Mouse (Mus musculus): ENCODE measurements around the gene Ifi27.
A peak's percentile ranks its signal among the peaks of the same experiment; 100 is the strongest.
"Not testable (repeated sequence)": the region's sequence is repeated elsewhere in the genome, so short reads cannot be mapped to it uniquely, and the experiment has no call there.

The Ifi27 gene

GRCm38 (mm10) chr12:103433986-103434731 lies at the start of gene Ifi27:
Gene Ifi27 (plus strand): TSS chr12:103434211.
- DNase-seq: no peak

GRCm38 (mm10) chr12:103388505-103389347 lies 45.3 kb upstream of the Ifi27 start, which contains the start of gene Otub2:
Gene Otub2 (plus strand): TSS chr12:103388682.
- peak; percentile 95 for DNase-seq

- DNase-seq: no peak
Observed at GRCm38 (mm10) chr12:103389348-103389727, 44.7 kb upstream of the Ifi27 start.

DNA sequence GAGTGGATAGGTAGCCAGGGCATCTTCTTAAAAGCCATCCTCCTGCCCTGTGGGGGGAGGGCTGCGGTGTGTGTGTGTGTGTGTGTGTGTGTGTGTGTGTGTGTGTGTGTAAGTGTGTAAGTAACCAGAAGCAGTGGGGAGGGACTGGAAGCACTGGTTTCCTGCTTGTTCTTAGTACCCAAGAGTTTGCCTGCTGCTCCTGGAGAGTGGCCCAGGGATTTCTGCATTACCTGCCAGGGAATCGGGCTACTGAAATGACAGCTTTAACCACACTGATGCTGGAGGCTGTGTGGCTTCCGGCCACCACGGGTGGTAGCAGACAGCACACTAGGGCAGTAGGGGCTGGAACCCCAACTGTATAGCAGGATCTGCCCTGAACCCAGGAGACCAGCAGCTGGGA lies 44.0 kb upstream of the Ifi27 start:
- DNase-seq: no peak

DNA sequence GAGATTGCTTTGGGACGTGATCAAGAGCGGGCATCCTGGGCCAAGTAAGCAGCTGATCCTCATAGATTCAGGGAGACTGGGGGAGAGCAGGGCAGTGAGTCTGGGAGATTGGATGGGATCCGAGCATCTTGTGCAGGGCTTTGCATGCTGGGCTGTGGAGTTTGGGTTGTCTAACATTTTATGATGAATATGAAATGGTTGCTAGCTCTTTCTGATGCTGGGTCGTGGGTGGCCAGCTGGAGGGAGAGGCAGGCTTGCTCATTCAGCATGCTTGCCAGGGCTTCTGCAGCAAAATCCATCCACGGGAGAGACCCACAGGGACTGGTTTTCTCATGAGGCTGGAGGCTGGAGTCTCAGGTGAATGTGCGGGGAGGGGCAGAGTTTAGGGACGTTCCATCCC lies 42.9 kb upstream of the Ifi27 start:
- no peak for DNase-seq

DNA sequence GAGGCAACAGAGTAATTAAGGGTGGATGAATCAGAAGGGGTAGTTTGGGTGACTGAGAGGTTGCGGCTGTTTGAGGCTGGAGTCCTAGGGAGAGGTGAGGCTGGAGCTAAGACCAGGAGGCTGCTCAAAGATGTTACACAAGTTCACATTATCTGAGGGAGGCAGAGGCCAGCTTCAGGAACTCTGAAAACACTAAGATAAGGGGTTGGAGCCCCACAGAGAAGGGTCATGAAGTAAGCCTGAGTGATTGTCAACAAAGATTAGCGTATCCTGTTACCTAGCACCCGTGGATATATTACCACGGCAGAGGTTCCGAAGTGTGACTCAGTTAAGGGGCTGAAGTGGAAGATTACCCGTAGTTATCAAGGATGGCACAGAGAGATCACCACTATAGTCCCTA lies 40.5 kb upstream of the Ifi27 start:
- no peak for DNase-seq

- no peak for DNase-seq
Observed at GRCm38 (mm10) chr12:103395486-103396275, 38.3 kb upstream of the Ifi27 start.

DNA sequence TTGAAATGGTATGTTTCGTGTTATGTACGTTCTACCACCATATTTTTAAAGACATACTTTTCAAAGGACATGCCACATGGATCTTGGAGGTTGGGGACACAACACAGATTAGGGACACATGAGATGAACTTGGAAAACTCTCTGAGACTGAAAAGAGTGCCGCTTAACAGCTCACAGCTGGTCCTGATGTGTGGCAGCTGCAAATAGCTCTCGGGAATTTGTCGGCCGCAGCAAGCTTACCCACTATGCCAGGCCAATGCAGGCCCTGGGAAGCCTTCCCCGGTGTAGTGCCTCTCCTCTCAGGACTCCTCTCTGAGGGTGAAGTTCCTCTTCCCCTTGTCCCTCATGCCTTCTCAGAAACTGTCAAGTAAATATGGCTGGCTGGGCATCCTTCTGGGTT lies 37.3 kb upstream of the Ifi27 start:
- DNase-seq: no peak

DNA sequence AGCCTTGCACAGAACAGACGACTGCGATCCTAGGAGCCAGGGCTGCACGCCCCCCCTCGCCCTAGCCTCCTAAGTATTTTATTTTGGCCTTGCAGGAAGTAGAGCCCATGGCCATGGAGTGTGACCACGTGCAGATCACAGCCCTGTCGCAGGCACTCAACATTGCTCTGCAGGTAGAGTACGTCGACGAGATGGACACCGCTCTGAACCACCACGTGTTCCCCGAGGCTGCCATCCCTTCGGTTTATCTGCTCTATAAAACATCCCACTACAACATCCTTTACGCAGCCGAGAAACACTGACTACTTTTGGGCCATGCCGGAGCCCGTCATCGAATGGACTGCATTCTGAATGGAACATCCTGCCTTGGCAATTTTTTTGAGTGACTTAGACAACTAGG lies 29.9 kb upstream of the Ifi27 start:
- no peak for DNase-seq

DNA sequence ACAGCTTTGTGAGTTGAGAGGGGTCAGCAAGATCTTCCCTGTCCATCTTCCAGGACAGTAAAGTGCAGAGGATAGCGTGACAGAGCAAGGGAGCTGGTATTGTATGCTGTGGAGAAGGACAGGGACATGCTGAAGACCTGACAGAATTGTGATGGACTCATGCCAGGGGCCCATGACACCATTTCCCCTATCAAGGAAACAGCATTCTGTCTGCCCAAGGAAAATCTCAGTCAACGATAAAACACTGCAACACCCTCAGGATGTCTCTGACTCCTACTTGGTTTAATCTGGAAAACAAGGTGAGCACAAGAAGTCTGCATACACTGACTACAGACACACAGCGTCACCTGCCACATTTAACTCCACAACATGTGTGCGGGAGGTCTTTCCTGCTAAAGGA lies 26.3 kb upstream of the Ifi27 start, which contains the start of gene 9330161L09Rik:
Gene 9330161L09Rik, minus strand, starts transcription at position 101 of the 400 bp plus-strand sequence.
- DNase-seq: no peak

GRCm38 (mm10) chr12:103408144-103408543 lies 25.9 kb upstream of the Ifi27 start:
- DNase-seq: peak; percentile 35

DNA sequence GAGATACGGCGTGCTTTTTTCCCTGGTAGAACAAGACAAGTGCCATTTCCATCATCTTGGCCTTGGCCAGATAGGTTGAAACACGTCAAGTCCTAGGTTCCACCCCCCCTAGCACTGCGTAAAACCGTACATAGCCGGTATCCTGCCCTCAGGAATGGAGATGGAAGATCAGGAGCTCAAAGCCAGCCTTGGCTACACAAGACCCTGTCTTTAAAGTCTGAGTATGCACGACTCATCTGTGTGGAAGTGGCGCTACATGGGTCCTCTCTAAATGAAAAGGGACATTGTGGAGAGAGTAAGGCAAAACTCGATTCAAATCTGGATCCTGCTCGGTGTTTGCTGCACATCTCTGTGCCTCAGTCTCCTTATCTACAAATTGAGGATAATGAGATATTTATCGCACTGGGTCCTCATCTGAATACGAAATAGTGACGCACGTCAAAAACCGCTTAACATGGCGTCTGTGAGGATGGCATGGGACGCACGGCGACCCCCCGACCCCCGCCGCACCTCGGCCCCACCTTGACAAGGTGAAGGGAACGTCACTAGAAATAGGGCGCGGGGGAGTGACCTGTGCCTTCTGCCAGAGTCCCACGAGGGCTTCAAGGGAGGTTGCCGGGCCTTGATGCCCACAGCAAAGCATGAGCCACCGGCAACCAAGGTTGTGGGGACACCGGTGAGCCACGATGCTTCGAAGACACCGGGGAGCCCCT lies 8.8 kb upstream of the Ifi27 start:
- DNase-seq: no peak

DNA sequence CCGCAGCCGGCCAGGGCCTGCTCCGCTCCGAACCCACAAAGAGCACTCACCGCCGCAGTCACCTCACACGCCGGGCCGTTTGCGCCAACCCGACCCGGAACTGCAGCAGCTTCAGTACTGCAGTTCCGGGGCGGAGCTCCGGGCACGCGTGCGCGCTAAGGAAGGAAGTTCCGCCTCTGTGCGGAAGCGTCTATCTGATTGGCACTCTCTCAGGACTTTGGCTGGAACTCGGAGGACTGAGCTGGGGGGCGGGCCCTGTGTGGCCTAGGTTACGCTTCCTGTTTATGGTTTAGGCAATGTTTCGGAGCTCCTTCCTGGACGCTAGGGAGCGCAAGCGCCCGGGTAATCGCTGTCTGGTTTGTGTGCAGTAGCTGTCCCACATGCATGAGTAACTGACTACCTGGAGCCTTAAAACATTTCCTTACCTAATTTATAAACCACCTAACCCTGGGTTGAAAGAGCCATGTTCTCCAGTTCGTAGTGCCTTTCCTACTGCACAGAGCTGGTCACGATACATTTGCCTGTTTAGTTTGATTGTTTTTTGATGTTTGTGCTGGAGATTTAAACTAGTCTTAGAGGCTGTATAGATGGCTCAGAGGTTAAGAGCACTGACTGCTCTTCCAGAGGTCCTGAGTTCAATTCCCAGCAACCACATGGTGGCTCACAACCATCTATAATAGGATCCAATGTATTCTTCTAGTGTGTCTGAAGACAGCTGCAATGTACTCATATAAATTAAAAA lies 8.1 kb upstream of the Ifi27 start, which contains the start of gene Ddx24:
Gene Ddx24, minus strand, starts transcription at position 102 of the 742 bp plus-strand sequence.
- DNase-seq: peak; percentile 98

GRCm38 (mm10) chr12:103426710-103427109 lies 7.3 kb upstream of the Ifi27 start:
- peak; percentile 48 for DNase-seq

GRCm38 (mm10) chr12:103433430-103433829 lies 581 bp upstream of the Ifi27 start:
- DNase-seq: no peak

GRCm38 (mm10) chr12:103434861-103435260 lies 850 bp downstream of the Ifi27 start:
- DNase-seq: no peak

- DNase-seq: no peak
Observed at GRCm38 (mm10) chr12:103437601-103438000, 3.6 kb downstream of the Ifi27 start.

DNA sequence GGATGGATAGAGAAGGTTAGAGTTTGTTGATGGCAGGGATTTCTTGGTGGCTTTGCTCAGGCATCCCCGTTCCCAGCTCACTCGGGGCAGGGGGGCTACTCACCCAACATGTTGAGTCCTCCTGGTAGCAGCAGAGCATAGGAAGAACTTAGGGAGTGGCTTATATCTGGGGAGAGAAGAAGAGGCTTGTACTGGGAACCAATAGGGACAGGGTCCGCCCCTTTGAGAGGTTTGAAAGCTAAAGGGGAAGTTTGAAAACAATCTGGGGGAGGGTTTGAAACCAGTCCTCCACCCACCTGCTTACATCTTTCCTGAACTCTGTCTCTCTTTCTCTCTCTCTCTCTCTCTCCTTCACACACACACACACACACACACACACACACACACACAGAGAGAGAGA lies 9.5 kb downstream of the Ifi27 start, which contains the start of gene Ifi27l2a:
Gene Ifi27l2a, minus strand, starts transcription at position 157 of the 400 bp plus-strand sequence.
- DNase-seq: no peak

DNA sequence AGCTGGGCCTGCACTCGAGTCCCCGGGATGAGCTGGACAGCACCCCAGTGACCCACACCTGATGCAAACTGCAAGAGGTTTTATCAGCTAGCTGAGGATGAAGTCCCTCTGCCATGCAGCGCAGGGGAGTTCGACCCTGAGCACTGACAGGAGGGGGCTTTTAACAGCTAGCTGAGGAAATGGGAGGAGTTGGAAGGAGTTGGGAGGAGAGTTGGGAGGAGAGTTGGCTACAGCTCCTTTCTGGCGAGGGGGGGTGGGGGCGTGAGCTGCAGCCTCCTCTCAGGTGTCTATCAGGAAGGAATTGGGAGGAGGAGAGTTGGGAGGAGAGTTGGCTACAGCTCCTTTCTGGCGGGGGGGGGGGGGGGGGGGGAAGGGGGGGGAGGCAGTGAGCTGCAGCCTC lies 10.2 kb downstream of the Ifi27 start:
- DNase-seq: not testable (repeated sequence)

DNA sequence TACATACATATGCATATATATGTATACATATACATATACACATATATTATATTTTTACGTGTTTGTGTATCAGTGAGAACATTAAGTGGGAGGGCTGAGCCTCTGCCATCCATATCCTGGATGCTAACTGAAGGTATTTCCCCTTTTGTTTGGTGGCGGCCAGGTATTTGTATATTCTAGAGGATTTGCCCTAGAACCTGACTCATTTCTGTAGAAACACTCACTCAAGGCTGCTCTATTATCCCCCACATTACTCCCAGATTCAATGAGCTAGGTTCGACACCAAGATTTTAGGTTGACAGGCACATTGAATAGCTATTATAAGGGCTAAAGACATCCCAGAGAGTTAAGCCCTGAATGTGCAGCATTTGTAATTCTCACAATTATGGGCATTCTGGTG lies 11.0 kb downstream of the Ifi27 start:
- DNase-seq: no peak

DNA sequence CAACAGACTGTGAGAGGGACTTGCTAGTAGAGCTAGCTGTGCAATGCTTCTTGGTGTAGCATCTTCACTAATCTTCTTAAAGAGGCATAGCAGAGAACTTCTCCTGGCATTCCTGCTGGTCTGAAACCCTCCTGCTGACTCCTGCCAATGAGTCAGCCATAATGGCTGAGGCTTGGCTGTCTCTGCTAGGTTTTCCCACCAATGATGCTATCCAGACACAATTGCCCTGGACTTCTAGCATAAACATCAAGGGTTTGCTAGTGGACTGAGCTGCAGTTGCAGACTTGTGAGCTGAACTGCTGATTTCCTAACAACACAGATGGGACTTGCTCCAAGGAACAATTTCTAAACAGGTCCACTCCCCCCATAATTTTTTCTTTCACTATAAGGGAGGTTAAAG lies 19.4 kb downstream of the Ifi27 start:
- no peak for DNase-seq

DNA sequence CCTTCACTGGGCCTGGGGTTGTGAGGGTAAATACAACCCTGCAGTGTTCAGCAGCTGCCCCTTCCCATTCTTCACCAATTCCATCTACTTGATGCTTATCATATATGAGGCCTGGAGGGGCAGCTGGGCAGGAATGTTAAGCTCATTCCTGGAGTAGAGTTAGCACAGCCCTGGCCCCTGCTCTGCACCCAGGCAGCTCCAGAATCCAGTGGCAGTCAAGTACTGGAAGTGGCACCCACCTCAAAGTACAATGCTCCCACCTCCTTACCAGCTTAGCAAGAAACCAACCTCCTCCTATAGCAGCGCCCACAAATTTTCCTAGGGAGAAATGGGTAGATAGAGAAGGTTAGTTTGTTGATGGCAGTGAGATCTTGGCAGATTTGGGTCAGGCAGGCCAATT lies 22.7 kb downstream of the Ifi27 start:
- DNase-seq: not testable (repeated sequence)
